Mouse (Mus musculus) hindbrain, embryonic 12.5 days (tissue): ENCODE measurements around the gene Scpep1. TPM values are rescaled to one million over a fixed set of nuclear protein-coding genes. Genes with fewer than 3 reads are reported as not detected.

Source experiments
- ATAC-seq: fragments of 200-750 bp; cut with Nextera tagmentation; 2 replicates; pipeline ENCODE4 v1.8.0; 2017; ENCODE audit warnings: moderate TSS enrichment; ENCODE audit not compliant: low FRiP score
- H3K27ac ChIP-seq: fragments of 300-500 bp; sonication (generic); 2 replicates; pipeline ENCODE4 v1.5.1; 2016; ENCODE audit warnings: mild to moderate bottlenecking
- H3K27me3 ChIP-seq: fragments of 300-500 bp; sonication (generic); 2 replicates; pipeline ENCODE4 v1.6.1; 2016; ENCODE audit warnings: mild to moderate bottlenecking
- H3K36me3 ChIP-seq: fragments of 300-500 bp; sonication (generic); 2 replicates; pipeline ENCODE4 v1.6.1; 2016; ENCODE audit warnings: mild to moderate bottlenecking
- H3K4me1 ChIP-seq: fragments of 300-500 bp; sonication (generic); 2 replicates; pipeline ENCODE4 v1.6.1; 2016
- H3K4me2 ChIP-seq: fragments of 300-500 bp; sonication (generic); replicated peaks from 2 replicates; pipeline ENCODE4 v1.6.1; 2016; ENCODE audit warnings: mild to moderate bottlenecking
- H3K4me3 ChIP-seq: fragments of 300-500 bp; sonication (generic); 2 replicates; pipeline ENCODE4 v1.5.1; 2016; ENCODE audit warnings: mild to moderate bottlenecking
- H3K9ac ChIP-seq: fragments of 300-500 bp; sonication (generic); 2 replicates; pipeline ENCODE4 v1.6.1; 2016; ENCODE audit warnings: mild to moderate bottlenecking, moderate library complexity
- H3K9me3 ChIP-seq: fragments of 300-500 bp; sonication (generic); replicated peaks from 2 replicates; pipeline ENCODE4 v1.6.1; 2016; ENCODE audit warnings: mild to moderate bottlenecking
- WGBS: fragments of 180-500 bp; shearing (Covaris S2); methylation state at CpG from one replicate; pipeline ENCODE4 v1.1.7; 2016; 5-methylcytosine and 5-hydroxymethylcytosine counted together
- polyA plus RNA-seq: library from polyadenylated mRNA; unstranded; fragments of >200 nt; fragmentation: Nextera tagmentation; extraction: Ambion mirVana; gene quantifications from 2 replicates; pipeline ENCODE4 v1.2.1, GENCODE M21; 2016

Gene Scpep1
- polyA plus RNA-seq, 1 experiment from 2014 or later, result 44.1 TPM

DNA sequence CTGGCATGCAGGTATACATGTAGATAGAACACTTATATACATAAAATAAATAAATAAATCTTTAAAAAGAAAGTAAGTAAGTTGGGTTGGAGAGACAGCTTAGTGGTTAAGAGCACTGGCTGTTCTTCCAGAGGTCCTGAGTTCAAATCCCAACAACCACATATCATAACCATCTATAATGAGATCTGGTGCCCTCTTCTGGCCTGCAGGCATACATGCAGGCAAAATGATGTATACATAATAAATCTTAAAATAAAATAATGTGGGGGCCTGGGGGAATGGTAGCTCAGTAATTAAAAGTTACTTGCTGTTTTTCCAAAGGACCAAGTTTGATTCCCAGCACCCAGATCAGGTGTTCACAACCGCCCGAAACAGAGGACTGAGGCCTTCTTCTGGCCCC, 16.5 kb downstream of the Scpep1 start:
- Histone ChIP-seq H3K4me1 (no peaks in the 10 kb centered on the region), H3K9ac (no peak overlapping the region), H3K27me3 (no peaks in the 10 kb centered on the region), H3K9me3 (no peaks in the 10 kb centered on the region), H3K27ac (no peak overlapping the region), H3K4me2 (no peak overlapping the region), H3K36me3 (peaks cover 26% of the 10 kb centered on the region), H3K4me3 (no peak overlapping the region)
- 95% methylated on average over 2 of the region's 2 CpGs for WGBS
- ATAC-seq, result no peak

- Histone ChIP-seq H3K4me1 (no peaks in the 10 kb centered on the region), H3K4me3 (no peak overlapping the region), H3K9me3 (no peaks in the 10 kb centered on the region), H3K27ac (no peak overlapping the region), H3K9ac (no peak overlapping the region), H3K27me3 (no peaks in the 10 kb centered on the region), H3K36me3 (peaks cover 34% of the 10 kb centered on the region), H3K4me2 (no peak overlapping the region)
- WGBS, result 91% methylated on average over 2 of the region's 2 CpGs
- no peak for ATAC-seq
Measured at GRCm38 (mm10) chr11:88937886-88938285, 17.4 kb downstream of the Scpep1 start.

- Histone ChIP-seq H3K9ac (no peak overlapping the region), H3K27ac (no peak overlapping the region), H3K27me3 (no peaks in the 10 kb centered on the region), H3K9me3 (no peaks in the 10 kb centered on the region), H3K4me1 (no peaks in the 10 kb centered on the region), H3K4me2 (no peak overlapping the region), H3K36me3 (peaks cover 32% of the 10 kb centered on the region), H3K4me3 (no peak overlapping the region)
- ATAC-seq, result no peak
- WGBS, result 93% methylated on average over 19 of the region's 19 CpGs
Measured at GRCm38 (mm10) chr11:88934089-88935000, 20.9 kb downstream of the Scpep1 start.

GRCm38 (mm10) chr11:88933030-88933429, 22.2 kb downstream of the Scpep1 start:
- Histone ChIP-seq H3K36me3 (peaks cover 41% of the 10 kb centered on the region), H3K4me2 (no peak overlapping the region), H3K27ac (no peak overlapping the region), H3K9me3 (no peaks in the 10 kb centered on the region), H3K27me3 (no peaks in the 10 kb centered on the region), H3K4me3 (no peak overlapping the region), H3K9ac (no peak overlapping the region), H3K4me1 (no peaks in the 10 kb centered on the region)
- ATAC-seq, result no peak
- 97% methylated on average over 9 of the region's 9 CpGs for WGBS

DNA sequence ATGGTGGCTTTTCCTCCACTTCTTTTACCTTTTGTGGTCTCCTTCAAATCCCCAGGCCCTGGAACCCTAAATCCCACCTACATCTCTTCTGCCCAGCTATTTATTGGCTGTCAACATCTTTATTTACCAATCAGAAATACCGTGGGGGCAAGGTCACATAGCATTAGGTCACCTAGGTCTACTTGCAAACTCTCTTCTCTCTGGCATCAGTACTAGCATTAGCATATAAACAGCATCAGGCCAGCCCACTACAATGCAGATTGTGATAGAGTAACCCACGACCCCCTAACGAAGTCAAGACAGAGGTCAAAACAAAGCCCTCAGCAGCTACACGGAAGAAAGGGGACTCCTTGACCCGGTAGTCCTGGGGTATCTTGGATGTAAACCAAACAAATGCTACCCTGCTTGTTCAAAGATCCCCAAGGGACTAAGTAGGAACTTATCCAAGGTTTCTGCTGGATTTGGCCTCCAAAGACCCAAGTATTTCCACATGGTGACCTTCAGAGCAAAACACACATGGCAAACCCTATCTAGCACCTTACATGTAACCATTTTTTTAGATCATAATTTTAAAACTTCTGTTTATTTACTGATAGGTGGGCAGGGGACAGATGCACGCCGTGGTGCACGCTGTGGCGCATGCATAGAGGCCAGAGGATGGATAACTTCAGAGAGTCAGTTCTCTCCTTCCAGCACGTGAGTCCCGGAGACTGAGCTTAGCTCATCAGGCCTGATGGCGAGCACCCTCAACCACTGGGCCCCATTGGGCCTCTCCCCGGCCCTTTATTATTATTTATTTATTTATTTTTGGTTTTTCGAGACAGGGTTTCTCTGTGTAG, 23.4 kb downstream of the Scpep1 start:
- Histone ChIP-seq H3K4me1 (no peaks in the 10 kb centered on the region), H3K36me3 (peaks cover 43% of the 10 kb centered on the region), H3K9ac (no peak overlapping the region), H3K27ac (no peak overlapping the region), H3K9me3 (no peaks in the 10 kb centered on the region), H3K4me2 (no peak overlapping the region), H3K27me3 (no peaks in the 10 kb centered on the region), H3K4me3 (no peak overlapping the region)
- no peak for ATAC-seq
- WGBS, result 69% methylated on average over 14 of the region's 14 CpGs

- no peak overlapping the region for H3K4me3 ChIP-seq
- H3K9me3 ChIP-seq, result no peaks in the 10 kb centered on the region
- H3K27me3 ChIP-seq, result no peaks in the 10 kb centered on the region
- no peak overlapping the region for H3K9ac ChIP-seq
- H3K4me1 ChIP-seq, result no peaks in the 10 kb centered on the region
- peaks cover 42% of the 10 kb centered on the region for H3K36me3 ChIP-seq
- H3K4me2 ChIP-seq, result no peak overlapping the region
- ATAC-seq, result no peak
- no peak overlapping the region for H3K27ac ChIP-seq
- WGBS, result 92% methylated on average over 5 of the region's 5 CpGs
Measured at GRCm38 (mm10) chr11:88926566-88926965, 28.7 kb downstream of the Scpep1 start.

DNA sequence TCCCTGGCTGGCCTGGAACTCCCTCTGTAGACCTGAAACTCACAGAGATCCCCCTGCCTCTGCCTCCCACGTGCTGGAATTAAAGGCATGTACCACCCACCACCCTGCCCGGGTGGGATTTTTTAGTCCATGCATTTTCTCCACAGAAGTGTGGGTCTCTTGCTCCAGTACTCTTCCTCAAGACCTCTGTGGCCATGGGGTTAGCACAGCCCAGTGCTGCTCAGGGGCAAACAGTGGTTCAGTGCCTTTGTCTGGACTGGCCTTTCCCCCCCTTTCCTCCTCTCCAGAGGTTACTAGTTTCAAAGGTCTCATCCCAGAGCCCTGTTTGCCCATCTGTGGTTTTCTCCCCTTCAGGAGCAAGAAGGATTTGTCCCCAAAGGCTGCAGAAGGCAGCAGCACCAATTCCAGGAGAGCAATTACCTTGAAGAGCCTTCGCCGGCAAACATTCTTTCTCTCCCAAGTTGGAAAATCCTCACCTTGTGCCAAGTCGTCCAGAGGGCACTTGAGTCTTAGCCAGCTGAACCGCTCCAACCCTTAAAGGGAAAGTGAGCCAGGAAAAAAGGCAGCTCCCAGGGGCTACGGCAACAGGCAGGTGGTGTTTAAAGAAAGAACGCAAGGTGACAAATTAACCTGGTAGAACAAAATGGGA, 45.8 kb downstream of the Scpep1 start:
- H3K9me3 ChIP-seq, result no peaks in the 10 kb centered on the region
- ATAC-seq, result no peak
- H3K4me3 ChIP-seq, result no peak overlapping the region
- H3K9ac ChIP-seq, result no peak overlapping the region
- no peaks in the 10 kb centered on the region for H3K36me3 ChIP-seq
- no peak overlapping the region for H3K4me2 ChIP-seq
- 83% methylated on average over 8 of the region's 8 CpGs for WGBS
- H3K27ac ChIP-seq, result no peak overlapping the region
- no peaks in the 10 kb centered on the region for H3K27me3 ChIP-seq
- H3K4me1 ChIP-seq, result no peaks in the 10 kb centered on the region

GRCm38 (mm10) chr11:88908557-88909211, 46.6 kb downstream of the Scpep1 start:
- WGBS, result 96% methylated on average over 1 of the region's 1 CpGs
- Histone ChIP-seq H3K4me3 (no peak overlapping the region), H3K9ac (no peak overlapping the region), H3K4me2 (no peak overlapping the region), H3K4me1 (no peaks in the 10 kb centered on the region), H3K27me3 (no peaks in the 10 kb centered on the region), H3K9me3 (no peaks in the 10 kb centered on the region), H3K36me3 (no peaks in the 10 kb centered on the region), H3K27ac (no peak overlapping the region)
- no peak for ATAC-seq

DNA sequence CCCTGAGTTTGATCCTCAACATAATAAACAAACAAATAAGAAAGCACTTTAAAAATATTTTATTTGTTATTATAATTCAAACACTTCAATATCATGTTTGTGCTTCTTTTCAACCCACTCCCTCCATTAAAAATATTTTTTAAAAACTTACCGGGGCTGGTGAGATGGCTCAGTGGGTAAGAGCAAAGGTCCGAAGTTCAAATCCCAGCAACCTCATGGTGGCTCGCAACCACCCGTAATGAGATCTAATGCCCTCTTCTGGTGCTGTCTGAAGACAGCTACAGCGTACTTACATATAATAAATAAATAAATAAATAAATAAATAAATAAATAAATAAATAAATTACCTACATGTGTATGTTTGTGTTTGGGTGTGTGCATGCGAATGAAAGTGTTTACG, 47.4 kb downstream of the Scpep1 start:
- H3K27ac ChIP-seq, result no peak overlapping the region
- ATAC-seq, result no peak

GRCm38 (mm10) chr11:88905621-88906020, 49.6 kb downstream of the Scpep1 start:
- no peak overlapping the region for H3K4me3 ChIP-seq
- no peaks in the 10 kb centered on the region for H3K4me1 ChIP-seq
- ATAC-seq, result no peak
- no peak overlapping the region for H3K9ac ChIP-seq
- no peaks in the 10 kb centered on the region for H3K36me3 ChIP-seq
- WGBS, result 43% methylated on average over 2 of the region's 2 CpGs
- no peaks in the 10 kb centered on the region for H3K27me3 ChIP-seq
- no peaks in the 10 kb centered on the region for H3K9me3 ChIP-seq
- H3K27ac ChIP-seq, result no peak overlapping the region
- H3K4me2 ChIP-seq, result no peak overlapping the region

More for the DNA sequence above, 47.4 kb downstream of the Scpep1 start:
- H3K36me3 ChIP-seq, result no peaks in the 10 kb centered on the region
- no peak overlapping the region for H3K4me2 ChIP-seq
- no peak overlapping the region for H3K9ac ChIP-seq
- H3K9me3 ChIP-seq, result no peaks in the 10 kb centered on the region
- H3K27me3 ChIP-seq, result no peaks in the 10 kb centered on the region
- no peak overlapping the region for H3K4me3 ChIP-seq
- no peaks in the 10 kb centered on the region for H3K4me1 ChIP-seq
- WGBS, result 97% methylated on average over 7 of the region's 7 CpGs

GRCm38 (mm10) chr11:88904080-88904479, 51.2 kb downstream of the Scpep1 start:
- 58% methylated on average over 2 of the region's 2 CpGs for WGBS
- H3K4me3 ChIP-seq, result no peak overlapping the region
- no peak for ATAC-seq

DNA sequence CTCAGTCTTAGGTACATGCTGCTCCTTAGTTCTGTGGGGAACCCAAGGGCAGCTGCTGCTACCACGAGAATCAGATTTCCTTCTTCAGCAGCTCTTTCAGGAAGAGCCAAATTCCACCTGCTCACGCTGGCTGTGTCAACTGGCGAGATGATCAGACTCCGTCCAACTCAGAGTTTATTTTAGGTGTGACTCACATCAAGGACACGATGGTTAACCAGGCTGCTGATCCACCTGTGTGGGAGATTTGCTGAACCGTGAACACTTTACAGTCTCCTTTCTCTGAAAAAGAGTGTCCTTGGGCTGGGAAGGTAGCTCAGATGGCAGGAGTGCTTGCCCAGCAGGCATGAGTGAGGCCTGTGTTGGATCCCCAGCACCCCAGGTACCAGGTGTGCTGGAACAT, 52.5 kb downstream of the Scpep1 start:
- Histone ChIP-seq H3K4me2 (no peak overlapping the region), H3K4me3 (no peak overlapping the region), H3K27me3 (0 out of 2 replicates have a peak, but pooled peaks cover 4% of the 10 kb centered on the region), H3K36me3 (no peaks in the 10 kb centered on the region), H3K4me1 (no peaks in the 10 kb centered on the region), H3K9me3 (no peaks in the 10 kb centered on the region), H3K9ac (no peak overlapping the region), H3K27ac (no peak overlapping the region)
- WGBS, result 88% methylated on average over 6 of the region's 6 CpGs
- ATAC-seq, result no peak

More at GRCm38 (mm10) chr11:88904080-88904479, 51.2 kb downstream of the Scpep1 start:
- Histone ChIP-seq H3K27ac (no peak overlapping the region), H3K4me1 (no peaks in the 10 kb centered on the region), H3K36me3 (no peaks in the 10 kb centered on the region), H3K9me3 (no peaks in the 10 kb centered on the region), H3K27me3 (no peaks in the 10 kb centered on the region), H3K4me2 (no peak overlapping the region), H3K9ac (no peak overlapping the region)
